Mouse (Mus musculus) liver, embryonic 16.5 days (tissue): ENCODE results near the gene Ccdc157. TPM values are rescaled to one million over a fixed set of nuclear protein-coding genes. Genes with fewer than 3 reads are reported as not detected.

Experiments
- ATAC-seq: fragments of 200-750 bp; cut with Nextera tagmentation; 2 replicates; pipeline ENCODE4 v1.8.0; 2017; ENCODE audit warnings: low read depth, mild to moderate bottlenecking, moderate number of reproducible peaks, moderate library complexity
- H3K27ac ChIP-seq: fragments of 300-500 bp; sonication (generic); 2 replicates; pipeline ENCODE4 v1.5.1; 2014; ENCODE audit warnings: mild to moderate bottlenecking, low read length
- H3K27me3 ChIP-seq: fragments of 300-500 bp; sonication (generic); 2 replicates; pipeline ENCODE4 v1.6.1; 2014; ENCODE audit warnings: low read depth, low read length, mixed read lengths; ENCODE audit not compliant: control insufficient read depth, insufficient read depth
- H3K36me3 ChIP-seq: fragments of 300-500 bp; sonication (generic); 2 replicates; pipeline ENCODE4 v1.6.1; 2014; ENCODE audit warnings: mild to moderate bottlenecking; ENCODE audit not compliant: control insufficient read depth, insufficient read depth
- H3K4me1 ChIP-seq: fragments of 300-500 bp; sonication (generic); 2 replicates; pipeline ENCODE4 v1.6.1; 2014; ENCODE audit warnings: low read depth, low read length, mixed read lengths; ENCODE audit not compliant: control insufficient read depth
- H3K4me2 ChIP-seq: fragments of 300-500 bp; sonication (generic); 2 replicates; pipeline ENCODE4 v1.6.1; 2014; ENCODE audit warnings: low read depth, low read length, mixed read lengths
- H3K4me3 ChIP-seq: fragments of 300-500 bp; sonication (generic); 2 replicates; pipeline ENCODE4 v1.5.1; 2014; ENCODE audit warnings: low read depth, mild to moderate bottlenecking, low read length
- H3K9ac ChIP-seq: fragments of 300-500 bp; sonication (generic); 2 replicates; pipeline ENCODE4 v1.6.1; 2014; ENCODE audit warnings: low read depth, low read length
- H3K9me3 ChIP-seq: fragments of 300-500 bp; sonication (generic); replicated peaks from 2 replicates; pipeline ENCODE4 v1.6.1; 2016; ENCODE audit warnings: low read length; ENCODE audit not compliant: control insufficient read depth
- WGBS: fragments of 180-500 bp; shearing (Covaris S2); extraction: QIAGEN DNeasy Blood & Tissue Kit; methylation state at CpG from one replicate; pipeline ENCODE4 v1.1.7; 2014; ENCODE audit not compliant: insufficient replicate concordance; 5-methylcytosine and 5-hydroxymethylcytosine counted together
- microRNA-seq: library from miRNA; unstranded; fragments of <30 nt; microRNA quantifications from one replicate; pipeline ENCODE4, GENCODE M21; 2016
- polyA plus RNA-seq: library from polyadenylated mRNA; unstranded; fragments of >200 nt; fragmentation: Nextera tagmentation; extraction: Ambion mirVana; gene quantifications from 2 replicates; pipeline ENCODE4 v1.2.1, GENCODE M21; 2015

Ccdc157 gene
- polyA plus RNA-seq, 1 experiment from 2014 or later: 0.79 TPM

GRCm38 (mm10) chr11:4095171-4096053, 64.7 kb downstream of the Ccdc157 start, which contains the start of gene Mtfp1:
Gene Mtfp1, minus strand, starts transcription at chr11:4095445.
- 4% methylated on average over 34 of the region's 34 CpGs for WGBS
- peak; percentile 10 for ATAC-seq

GRCm38 (mm10) chr11:4094378-4095170, 65.5 kb downstream of the Ccdc157 start:
- peak overlapping the region; percentile 86 for H3K4me2 ChIP-seq
- H3K27me3 ChIP-seq: no peaks in the 10 kb centered on the region
- H3K27ac ChIP-seq: peak overlapping the region; percentile 81
- ATAC-seq: no peak
- WGBS: 2% methylated on average over 22 of the region's 24 CpGs
- H3K9me3 ChIP-seq: peaks cover 4% of the 10 kb centered on the region
- peak overlapping the region; percentile 76 for H3K9ac ChIP-seq
- peaks cover 32% of the 10 kb centered on the region for H3K4me1 ChIP-seq
- H3K4me3 ChIP-seq: peak overlapping the region; percentile 72
- peaks cover 23% of the 10 kb centered on the region for H3K36me3 ChIP-seq

More at GRCm38 (mm10) chr11:4095171-4096053, 64.7 kb downstream of the Ccdc157 start, which contains the start of gene Mtfp1:
- peaks cover 32% of the 10 kb centered on the region for H3K4me1 ChIP-seq
- H3K9ac ChIP-seq: peak within 1 kb of the TSS; percentile 76
- H3K36me3 ChIP-seq: peaks cover 23% of the 10 kb centered on the region
- peak within 1 kb of the TSS; percentile 72 for H3K4me3 ChIP-seq
- H3K9me3 ChIP-seq: peaks cover 4% of the 10 kb centered on the region
- H3K27ac ChIP-seq: peak within 1 kb of the TSS; percentile 81
- H3K27me3 ChIP-seq: no peaks in the 10 kb centered on the region
- peak within 1 kb of the TSS; percentile 86 for H3K4me2 ChIP-seq

- Histone ChIP-seq H3K4me2 (peak overlapping the region; percentile 86), H3K9ac (peak overlapping the region; percentile 76), H3K4me3 (peak overlapping the region; percentile 72), H3K4me1 (peaks cover 32% of the 10 kb centered on the region), H3K9me3 (peaks cover 4% of the 10 kb centered on the region), H3K27me3 (no peaks in the 10 kb centered on the region), H3K27ac (peak overlapping the region; percentile 20), H3K36me3 (peaks cover 23% of the 10 kb centered on the region)
- no peak for ATAC-seq
- 64% methylated on average over 18 of the region's 18 CpGs for WGBS
These were observed 66.4 kb downstream of the Ccdc157 start for GRCm38 (mm10) chr11:4093459-4094377.

Small RNA genes lying within 50 kb of the gene (microRNA-seq; reads per million reads assigned to microRNA genes)
- gene Mir3060: 3.4 reads per million, percentile 11 among the genes with 10 or more reads in this experiment

Other genes starting within 250 kb of the Ccdc157 start
- 0.25 and 0.51 TPM in 2 replicates for gene Slc35e4, start 245.6 kb downstream of the Ccdc157 start, polyA plus RNA-seq
- 34.8 and 37.3 TPM in 2 replicates for gene Tcn2, start 228.1 kb downstream of the Ccdc157 start, polyA plus RNA-seq
- 32.4 and 37.9 TPM in 2 replicates for gene Pes1, start 196.3 kb downstream of the Ccdc157 start, polyA plus RNA-seq
- 0.07 and 0.12 TPM in 2 replicates for gene 4930556J24Rik, start 183.5 kb downstream of the Ccdc157 start, polyA plus RNA-seq
- gene Gal3st1, start 176.7 kb downstream of the Ccdc157 start, polyA plus RNA-seq: 1.0 and 2.1 TPM in 2 replicates
- gene Sec14l4, start 128.8 kb downstream of the Ccdc157 start, polyA plus RNA-seq: 4.7 and 6.3 TPM in 2 replicates
- not detected in 2 replicates for gene Sec14l3, start 95.5 kb downstream of the Ccdc157 start, polyA plus RNA-seq
- gene Mtfp1, start 64.8 kb downstream of the Ccdc157 start, polyA plus RNA-seq: 17.9 and 19.7 TPM in 2 replicates
- gene Sec14l2, start 36.9 kb downstream of the Ccdc157 start, polyA plus RNA-seq: 11.6 and 12.0 TPM in 2 replicates
- gene Rnf215, start 25.1 kb downstream of the Ccdc157 start, polyA plus RNA-seq: 4.6 and 5.0 TPM in 2 replicates
- gene Sf3a1, start 57 bp upstream of the Ccdc157 start, polyA plus RNA-seq: 15.9 and 18.2 TPM in 2 replicates
- 6.5 and 6.6 TPM in 2 replicates for gene Tbc1d10a, start 26.5 kb upstream of the Ccdc157 start, polyA plus RNA-seq
- gene Castor1, start 57.9 kb upstream of the Ccdc157 start, polyA plus RNA-seq: 1.2 and 1.7 TPM in 2 replicates
- gene Osm, start 76.1 kb upstream of the Ccdc157 start, polyA plus RNA-seq: 0.40 and 0.53 TPM in 2 replicates
- gene Lif, start 97.3 kb upstream of the Ccdc157 start, polyA plus RNA-seq: 0.02 TPM in 1 of 2 replicates, not detected in the other